Mouse (Mus musculus) limb, embryonic 14.5 days (tissue): Measurements from ENCODE around the gene Zmynd15. TPM values are rescaled to one million over a fixed set of nuclear protein-coding genes. Genes with fewer than 3 reads are reported as not detected.
A peak's percentile ranks its signal among the peaks of the same experiment; 100 is the strongest.

Experiments used
- ATAC-seq: fragments of 200-750 bp; cut with Nextera tagmentation; 2 replicates; pipeline ENCODE4 v1.8.0; 2017; ENCODE audit warnings: low read depth, moderate number of reproducible peaks, moderate TSS enrichment; ENCODE audit not compliant: low FRiP score
- DNase-seq: peaks from one replicate; pipeline ENCODE4 v3.0.0-alpha.2; 2015; ENCODE audit warnings: low spot score
- H3K27ac ChIP-seq: fragments of 300-500 bp; sonication (generic); replicated peaks from 2 replicates; pipeline ENCODE4 v1.5.1; 2014; ENCODE audit warnings: low read depth, mild to moderate bottlenecking, low read length, moderate library complexity, mixed read lengths
- H3K27me3 ChIP-seq: fragments of 300-500 bp; sonication (generic); 2 replicates; pipeline ENCODE4 v1.6.1; 2014; ENCODE audit warnings: low read length, mixed read lengths; ENCODE audit not compliant: control insufficient read depth, insufficient read depth
- H3K36me3 ChIP-seq: fragments of 300-500 bp; sonication (generic); 2 replicates; pipeline ENCODE4 v1.6.1; 2014; ENCODE audit warnings: mild to moderate bottlenecking, low read length, moderate library complexity, mixed read lengths; ENCODE audit not compliant: control insufficient read depth, insufficient read depth
- H3K4me1 ChIP-seq: fragments of 300-500 bp; sonication (generic); 2 replicates; pipeline ENCODE4 v1.6.1; 2014; ENCODE audit warnings: antibody characterized with exemption, low read length, mixed read lengths; ENCODE audit not compliant: control insufficient read depth, insufficient read depth
- H3K4me2 ChIP-seq: fragments of 300-500 bp; sonication (generic); replicated peaks from 2 replicates; pipeline ENCODE4 v1.6.1; 2014; ENCODE audit warnings: low read depth, mild to moderate bottlenecking, low read length, moderate library complexity; ENCODE audit not compliant: severe bottlenecking
- H3K4me3 ChIP-seq: fragments of 300-500 bp; sonication (generic); replicated peaks from 2 replicates; pipeline ENCODE4 v1.5.1; 2014; ENCODE audit warnings: low read length
- H3K9ac ChIP-seq: fragments of 300-500 bp; sonication (generic); 2 replicates; pipeline ENCODE4 v1.6.1; 2014; ENCODE audit warnings: mild to moderate bottlenecking, low read depth, low read length, moderate library complexity; ENCODE audit not compliant: severe bottlenecking
- H3K9me3 ChIP-seq: fragments of 300-500 bp; sonication (generic); 2 replicates; pipeline ENCODE4 v1.6.1; 2016; ENCODE audit warnings: low read length; ENCODE audit not compliant: control insufficient read depth
- POLR2A ChIP-seq: fragments of 200-500 bp; IDR thresholded peaks from 2 replicates; pipeline ENCODE4 v1.8.0; 2012; ENCODE audit warnings: inconsistent platforms, mild to moderate bottlenecking, moderate library complexity, borderline replicate concordance; ENCODE audit not compliant: insufficient read depth, insufficient read length; ENCODE audit errors: extremely low read depth
- WGBS: fragments of 180-500 bp; shearing (Covaris S2); extraction: QIAGEN DNeasy Blood & Tissue Kit; methylation state at CpG from one replicate; pipeline ENCODE4 v1.1.7; 2014; 5-methylcytosine and 5-hydroxymethylcytosine counted together
- polyA plus RNA-seq, 2 experiments: library from polyadenylated mRNA; depleted of rRNA in 1 of 2; stranded (reverse) in 1 of 2; unstranded in 1 of 2; fragments of >200 nt; fragmentation: Nextera tagmentation in 1 of 2; extraction: Ambion mirVana in 1 of 2; gene quantifications; 2 replicates each; pipeline versions ENCODE4 v1.2.1 to v1.2.3; 2012 to 2014

The Zmynd15 gene
- polyA plus RNA-seq, 2 experiments, result 0.92 to 1.1 TPM

DNA sequence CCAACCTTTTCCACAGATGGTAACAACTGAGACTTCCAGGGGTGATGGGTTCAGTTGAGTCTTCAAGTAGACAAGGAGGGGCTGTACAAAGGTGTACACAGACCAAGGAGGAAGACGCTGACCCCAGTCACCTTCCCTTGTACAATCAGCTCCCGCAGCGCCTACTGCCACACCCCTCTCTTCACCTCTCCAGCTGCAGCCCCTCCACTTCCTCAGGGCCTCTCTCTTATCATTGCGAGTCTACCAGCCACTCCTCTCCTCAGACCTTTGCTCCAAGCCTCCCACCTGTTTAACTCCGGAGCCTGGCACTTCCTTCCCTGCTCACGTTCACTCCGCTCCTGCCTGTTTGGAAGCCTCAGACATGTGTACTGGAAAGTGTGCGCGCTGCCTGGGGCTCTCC lies 45.7 kb downstream of the Zmynd15 start, which contains the start of gene Tm4sf5:
TSS of gene Tm4sf5 (plus strand) at position 275 of the 400 bp plus-strand sequence.
- DNase-seq, result no peak
- no peaks in the 10 kb centered on the region for H3K36me3 ChIP-seq
- ATAC-seq, result no peak
- no peak within 1 kb of the TSS for H3K9ac ChIP-seq
- H3K4me3 ChIP-seq, result no peak within 1 kb of the TSS
- H3K4me2 ChIP-seq, result no peak within 1 kb of the TSS
- no peaks in the 10 kb centered on the region for H3K9me3 ChIP-seq
- 70% methylated on average over 9 of the region's 9 CpGs for WGBS
- no peak within 1 kb of the TSS for H3K27ac ChIP-seq
- no peak for TF ChIP-seq POLR2A
- H3K4me1 ChIP-seq, result no peaks in the 10 kb centered on the region; the same call in 1 of the 2 replicates
- H3K27me3 ChIP-seq, result no peaks in the 10 kb centered on the region

DNA sequence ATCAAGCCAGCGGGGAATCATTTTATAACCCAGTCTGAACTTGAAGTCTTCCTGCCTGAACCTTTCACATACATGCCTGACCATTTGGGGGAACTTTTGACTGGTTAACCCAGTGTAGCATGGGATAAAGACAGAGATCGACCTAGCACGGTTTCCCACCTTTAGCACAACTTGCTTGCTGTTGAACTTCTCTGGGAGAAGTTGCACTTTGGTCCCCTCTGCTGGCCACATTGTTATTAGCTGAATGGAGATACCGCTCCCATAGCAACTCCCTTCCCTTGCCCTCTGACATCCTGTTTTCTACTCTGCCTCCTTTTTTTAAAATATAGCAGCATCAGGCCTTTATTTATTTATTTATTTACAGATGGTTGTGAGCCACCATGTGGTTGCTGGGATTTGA lies 47.2 kb downstream of the Zmynd15 start:
- 26% methylated on average over 4 of the region's 4 CpGs for WGBS

DNA sequence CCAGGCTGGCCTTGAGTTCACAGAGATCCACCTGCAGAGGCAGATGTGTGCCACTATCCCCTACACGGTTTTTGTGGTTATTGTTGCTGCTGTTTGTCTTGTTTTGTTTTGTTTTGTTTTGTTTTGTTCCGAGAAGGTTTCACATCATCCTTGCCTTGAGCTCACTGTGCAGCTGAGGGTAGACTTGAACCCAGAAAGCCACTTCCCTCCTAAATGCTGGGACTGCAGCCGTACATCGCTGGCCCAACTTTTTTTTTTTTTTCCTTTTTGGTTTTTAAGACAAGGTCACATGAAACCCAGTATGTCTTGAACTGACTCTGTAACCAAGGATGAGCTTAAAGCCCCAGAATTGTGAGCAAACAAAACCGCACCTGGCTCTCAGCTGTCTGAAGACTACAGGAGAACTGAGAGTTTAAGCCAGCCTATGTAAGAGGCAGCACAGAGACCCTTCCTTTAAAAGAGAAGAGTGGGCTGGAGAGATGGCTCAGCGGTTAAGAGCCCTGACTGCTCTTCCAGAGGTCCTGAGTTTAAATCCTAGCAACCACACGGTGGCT lies 47.8 kb downstream of the Zmynd15 start:
- no peak overlapping the region for H3K4me3 ChIP-seq
- no peak for ATAC-seq
- no peak overlapping the region for H3K9ac ChIP-seq
- TF ChIP-seq POLR2A, result no peak
- no peaks in the 10 kb centered on the region for H3K36me3 ChIP-seq
- no peak overlapping the region for H3K27ac ChIP-seq
- 68% methylated on average over 7 of the region's 7 CpGs for WGBS
- H3K4me1 ChIP-seq, result no peaks in the 10 kb centered on the region; the same call in 1 of the 2 replicates
- DNase-seq, result no peak
- no peaks in the 10 kb centered on the region for H3K27me3 ChIP-seq
- no peaks in the 10 kb centered on the region for H3K9me3 ChIP-seq
- H3K4me2 ChIP-seq, result no peak overlapping the region

More for the DNA sequence above, 47.2 kb downstream of the Zmynd15 start:
- no peaks in the 10 kb centered on the region for H3K36me3 ChIP-seq
- ATAC-seq (no peak), DNase-seq (peak; percentile 73)
- no peaks in the 10 kb centered on the region for H3K27me3 ChIP-seq
- H3K9ac ChIP-seq, result no peak overlapping the region
- H3K27ac ChIP-seq, result no peak overlapping the region
- no peaks in the 10 kb centered on the region for H3K9me3 ChIP-seq
- H3K4me2 ChIP-seq, result no peak overlapping the region
- H3K4me1 ChIP-seq, result no peaks in the 10 kb centered on the region; the same call in 1 of the 2 replicates
- no peak overlapping the region for H3K4me3 ChIP-seq
- TF ChIP-seq POLR2A, result no peak

DNA sequence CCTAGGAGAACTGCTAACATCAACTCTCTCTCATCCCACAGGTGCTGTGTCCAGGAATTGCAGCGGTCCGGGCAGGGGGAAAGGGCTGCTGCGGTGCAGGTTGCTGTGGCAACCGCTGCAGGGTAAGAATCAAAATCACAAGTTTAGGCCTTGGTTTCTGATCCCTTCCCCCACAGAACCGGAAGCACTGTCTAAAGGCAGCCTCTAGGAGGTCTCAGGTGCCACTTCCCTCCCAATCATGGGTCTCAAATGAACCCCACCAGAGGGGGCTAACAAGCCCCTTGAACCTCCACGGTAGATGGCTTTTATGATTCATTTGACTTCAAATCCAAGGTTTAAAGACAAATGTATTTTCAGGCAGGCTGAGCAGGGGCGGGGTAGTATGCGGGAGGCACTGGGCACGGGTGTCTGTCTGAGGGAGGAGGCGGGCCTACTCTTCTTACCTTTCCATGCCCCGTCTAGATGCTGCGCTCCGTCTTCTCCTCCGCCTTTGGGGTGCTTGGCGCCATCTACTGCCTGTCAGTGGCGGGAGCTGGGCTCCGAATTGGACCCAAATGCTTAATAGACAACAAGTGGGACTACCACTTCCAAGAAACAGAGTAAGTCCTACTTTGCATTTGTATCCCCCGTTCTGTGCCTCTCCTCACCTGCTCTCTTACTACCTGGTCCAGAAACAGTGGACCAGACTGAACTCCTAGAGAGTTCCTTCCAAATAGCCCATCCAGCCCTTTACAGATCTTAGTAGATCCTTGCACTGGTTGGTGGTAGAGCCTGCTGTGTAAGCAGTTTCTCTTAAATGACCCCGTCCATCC lies 50.7 kb downstream of the Zmynd15 start:
- Histone ChIP-seq H3K9me3 (no peaks in the 10 kb centered on the region), H3K4me3 (no peak overlapping the region), H3K36me3 (no peaks in the 10 kb centered on the region), H3K4me2 (peak overlapping the region; percentile 37), H3K27me3 (no peaks in the 10 kb centered on the region), H3K27ac (no peak overlapping the region), H3K9ac (no peak overlapping the region), H3K4me1 (no peaks in the 10 kb centered on the region; the same call in 1 of the 2 replicates)
- no peak for TF ChIP-seq POLR2A
- no peak for DNase-seq
- ATAC-seq, result peak; percentile 71
- 8% methylated on average over 19 of the region's 19 CpGs for WGBS

DNA sequence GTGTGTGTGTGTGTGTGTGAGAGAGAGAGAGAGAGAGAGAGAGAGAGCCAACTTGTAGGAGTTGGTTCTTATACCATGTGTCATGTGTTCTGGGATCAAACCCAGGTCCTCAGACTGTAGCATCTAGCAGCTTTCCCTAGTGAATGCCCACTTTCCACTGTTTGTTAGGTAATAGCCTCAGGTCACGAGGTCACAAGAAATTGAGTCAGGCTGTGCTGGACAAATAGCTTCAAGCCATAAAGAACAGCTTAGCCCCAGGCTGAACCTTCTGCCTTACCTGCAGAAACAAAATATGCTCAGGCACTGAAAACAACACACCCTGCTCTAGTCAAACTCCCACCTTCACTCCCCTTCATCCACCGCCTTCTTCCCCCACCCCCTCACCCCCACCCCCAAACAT lies 52.0 kb downstream of the Zmynd15 start:
- WGBS, result 71% methylated on average over 2 of the region's 2 CpGs
- Histone ChIP-seq H3K9me3 (no peaks in the 10 kb centered on the region), H3K4me1 (no peaks in the 10 kb centered on the region; the same call in 1 of the 2 replicates), H3K4me2 (no peak overlapping the region), H3K27me3 (no peaks in the 10 kb centered on the region), H3K27ac (no peak overlapping the region), H3K4me3 (no peak overlapping the region), H3K36me3 (no peaks in the 10 kb centered on the region), H3K9ac (no peak overlapping the region)
- ATAC-seq (no peak), DNase-seq (no peak)
- no peak for TF ChIP-seq POLR2A
